Comparison of ENCODE assay signal across 14 mouse cellular contexts in genomic region chr9:107947241-107948194, GRCm38 (mm10). TPM values are rescaled to one million over a fixed set of nuclear protein-coding genes. Genes with fewer than 3 reads are reported as not detected.
DNase-seq lines count a peak whose midpoint lies in the region; ATAC-seq and TF ChIP-seq lines count a peak whose summit lies in the region.
"Had no signal": no experiment of that assay in that cellular context is flagged by ENCODE, and none has a peak within 500 bp of the region (broad histone marks: within the 10 kb centered on the region; RNA-seq: fewer than 3 reads in every experiment).

No protein-coding gene starts in this region.

- no peak overlapping the region for H3K9ac ChIP-seq in liver, postnatal 0 days (replicated peaks)
- H3K9ac ChIP-seq: heart, embryonic 12.5 days; hindbrain, embryonic 12.5 days had no signal

- no peak for ATAC-seq in liver, postnatal 0 days

- no peaks in the 10 kb centered on the region for H3K9me3 ChIP-seq in liver, postnatal 0 days (ENCODE audit: low read length)
- H3K9me3 ChIP-seq: heart, embryonic 12.5 days; hindbrain, embryonic 12.5 days had no signal

- no peaks in the 10 kb centered on the region for H3K27me3 ChIP-seq in liver, postnatal 0 days (ENCODE audit: insufficient read depth, low read length)
- H3K27me3 ChIP-seq: hindbrain, embryonic 12.5 days had no signal

- no peaks in the 10 kb centered on the region for H3K36me3 ChIP-seq in liver, postnatal 0 days (replicated peaks; ENCODE audit: insufficient read depth, low read length)
- H3K36me3 ChIP-seq: heart, embryonic 12.5 days; hindbrain, embryonic 12.5 days had no signal

- 82% methylated on average over 31 of the region's 31 CpGs for WGBS in liver, postnatal 0 days (ENCODE audit: insufficient replicate concordance)

- H3K27ac ChIP-seq in liver, postnatal 0 days (ENCODE audit: low read depth): no peak overlapping the region
- H3K27ac ChIP-seq: hindbrain, embryonic 12.5 days had no signal

- peaks cover 14% of the 10 kb centered on the region for H3K4me1 ChIP-seq in liver, postnatal 0 days (ENCODE audit: insufficient read depth)

- H3K4me3 ChIP-seq in liver, postnatal 0 days (ENCODE audit: low read depth, low read length): no peak overlapping the region
- H3K4me3 ChIP-seq: heart, embryonic 12.5 days; hindbrain, embryonic 12.5 days had no signal

- peak; percentile 79 for DNase-seq in left cerebral cortex, postnatal 4 days
- no peak for DNase-seq in left cerebral cortex, postnatal 10 days (ENCODE audit: extremely low spot score in 1 of 2, low spot score in 2 of 2)
- DNase-seq in brain, adult 2 months (ENCODE audit: low read depth, low spot score): peak; percentile 82
- peak; percentile 65 for DNase-seq in cerebellum, adult 9-10 months
- DNase-seq in gastrocnemius, postnatal 25 days: peak; percentile 42
- no peak for DNase-seq in urinary bladder, adult 2 months (ENCODE audit: low spot score)
- no peak for DNase-seq in liver, postnatal 0 days
- DNase-seq: kidney, adult 8-10 months; lung, adult 2 months; right cerebral cortex, postnatal 4 days had no signal

- intact Hi-C loops in left cerebral cortex, postnatal 4 days (cut with DNase I): no loop called here
- intact Hi-C loops in left cerebral cortex, postnatal 10 days (cut with DNase I): no loop called here

- TF ChIP-seq CTCF in liver, postnatal 0 days (IDR thresholded peaks at IDR 0.05; ENCODE audit: low read depth): no peak

- TF ChIP-seq EP300 in liver, postnatal 0 days (IDR thresholded peaks at IDR 0.05; ENCODE audit: low read depth): no peak

- H3K4me2 ChIP-seq in liver, postnatal 0 days (ENCODE audit: low read depth, low read length): no peak overlapping the region
- H3K4me2 ChIP-seq: heart, embryonic 12.5 days; hindbrain, embryonic 12.5 days had no signal

RNA-seq across cellular contexts. Expression of gene Traip, which starts 2.4 kb away (rescaled TPM):
- total RNA-seq in left cerebral cortex, postnatal 4 days (2021): 10 to 100 TPM; 21.2 to 21.3 TPM
- 10 to 100 TPM; 16.4 to 17.7 TPM for total RNA-seq in left cerebral cortex, postnatal 10 days (2021)
- total RNA-seq in gastrocnemius, postnatal 25 days (2021): under 1 TPM; 0.46 to 0.88 TPM
- 0.59 and 1.1 TPM in 2 replicates for polyA plus RNA-seq in urinary bladder, adult 2 months (2012; rRNA removed)
- 5.4 and 6.5 TPM in 2 replicates for polyA plus RNA-seq in liver, postnatal 0 days (2015; fragmentation: Nextera tagmentation; extraction: Ambion mirVana)

RNA-seq across cellular contexts. Expression of gene Camkv, which starts 12.0 kb away (rescaled TPM):
- 100 to 1,000 TPM; 333 to 354 TPM for total RNA-seq in left cerebral cortex, postnatal 4 days (2021)
- total RNA-seq in left cerebral cortex, postnatal 10 days (2021): 100 to 1,000 TPM; 434 to 435 TPM
- under 1 TPM; 0.18 to 0.38 TPM for total RNA-seq in gastrocnemius, postnatal 25 days (2021)
- 0.12 and 0.15 TPM in 2 replicates for polyA plus RNA-seq in urinary bladder, adult 2 months (2012; rRNA removed)
- 0.04 and 0.09 TPM in 2 replicates for polyA plus RNA-seq in liver, postnatal 0 days (2015; fragmentation: Nextera tagmentation; extraction: Ambion mirVana)

RNA-seq across cellular contexts. Expression of gene Actl11, which starts 19.2 kb away (rescaled TPM):
- total RNA-seq in left cerebral cortex, postnatal 4 days (2021): not detected
- not detected for total RNA-seq in left cerebral cortex, postnatal 10 days (2021)
- total RNA-seq in gastrocnemius, postnatal 25 days (2021): not detected
- polyA plus RNA-seq in urinary bladder, adult 2 months (2012; rRNA removed): not detected in 2 replicates
- not detected in 2 replicates for polyA plus RNA-seq in liver, postnatal 0 days (2015; fragmentation: Nextera tagmentation; extraction: Ambion mirVana)
- polyA plus RNA-seq: heart, embryonic 12.5 days; hindbrain, embryonic 12.5 days; limb, embryonic 14.5 days; lung, adult 2 months; stomach, embryonic 16.5 days had no signal

RNA-seq across cellular contexts. Expression of gene Uba7, which starts 27.8 kb away (rescaled TPM):
- total RNA-seq in left cerebral cortex, postnatal 4 days (2021): 1 to 10 TPM; 2.1 to 3.5 TPM
- total RNA-seq in left cerebral cortex, postnatal 10 days (2021): 1 to 10 TPM; 2.4 to 2.6 TPM
- 1 to 10 TPM; 2.4 to 2.8 TPM for total RNA-seq in gastrocnemius, postnatal 25 days (2021)
- 62.1 and 75.1 TPM in 2 replicates for polyA plus RNA-seq in urinary bladder, adult 2 months (2012; rRNA removed)
- polyA plus RNA-seq in liver, postnatal 0 days (2015; fragmentation: Nextera tagmentation; extraction: Ambion mirVana): 32.0 and 33.2 TPM in 2 replicates

RNA-seq across cellular contexts. Expression of gene Gm20661, which starts 35.3 kb away (rescaled TPM):
- 1 to 10 TPM in 1 of 2 experiments, under 1 TPM in 1; 0.44 to 1.3 TPM for total RNA-seq in left cerebral cortex, postnatal 4 days (2021)
- under 1 TPM; 0.30 to 0.39 TPM for total RNA-seq in left cerebral cortex, postnatal 10 days (2021)
- total RNA-seq in gastrocnemius, postnatal 25 days (2021): not detected
- 0.19 and 0.39 TPM in 2 replicates for polyA plus RNA-seq in urinary bladder, adult 2 months (2012; rRNA removed)
- 0.12 and 0.31 TPM in 2 replicates for polyA plus RNA-seq in liver, postnatal 0 days (2015; fragmentation: Nextera tagmentation; extraction: Ambion mirVana)

Comparison
In these comparisons a context has a peak if more than half of its experiments do, and no peak if none do; other contexts are left out.
1. DNase-seq: peak in left cerebral cortex, postnatal 4 days (single experiment), brain, adult 2 months (single experiment), cerebellum, adult 9-10 months (single experiment) and gastrocnemius, postnatal 25 days (single experiment); none in left cerebral cortex, postnatal 10 days (0 of 2), urinary bladder, adult 2 months (single experiment) and liver, postnatal 0 days (single experiment).
2. RNA of gene Traip, which starts 2.4 kb away (total RNA-seq): 21.2 to 21.3 TPM in left cerebral cortex, postnatal 4 days and 16.4 to 17.7 TPM in left cerebral cortex, postnatal 10 days; 0.46 to 0.88 TPM in gastrocnemius, postnatal 25 days; every median in the first group is over 4 times any median in the second.
3. RNA of gene Camkv, which starts 12.0 kb away (total RNA-seq): 434 to 435 TPM in left cerebral cortex, postnatal 10 days and 333 to 354 TPM in left cerebral cortex, postnatal 4 days; 0.18 to 0.38 TPM in gastrocnemius, postnatal 25 days; every median in the first group is over 100 times any median in the second.